Mouse (Mus musculus) erythroblast, adult 5-6 weeks (primary cell): ENCODE measurements around the gene Gm128. TPM values are rescaled to one million over a fixed set of nuclear protein-coding genes. Genes with fewer than 3 reads are reported as not detected.
A peak's percentile ranks its signal among the peaks of the same experiment; 100 is the strongest.

Source experiments
- ATAC-seq: replicated peaks from 2 replicates; pipeline ENCODE4 v1.8.0; 2016; ENCODE audit warnings: moderate number of reproducible peaks, mild to moderate bottlenecking, moderate TSS enrichment, inconsistent platforms; ENCODE audit not compliant: poor library complexity, low FRiP score, severe bottlenecking
- total RNA-seq, 2 experiments: library from RNA; stranded (forward) in 1 of 2; stranded (reverse) in 1 of 2; fragments of 150-400 nt in 1 of 2; fragments of 200-764, 138-1000 nt in 1 of 2; gene quantifications; 2 replicates each; pipeline versions ENCODE4 v1.2.3 to v1.2.4; 2015 to 2017; ENCODE audit warnings: low replicate concordance in 2 of 2

The Gm128 gene
- total RNA-seq, 2 experiments from 2014 or later = not detected

- ATAC-seq = no peak
Measured at GRCm38 (mm10) chr3:95270766-95271364, 29.5 kb upstream of the Gm128 start.

- no peak for ATAC-seq
Measured at GRCm38 (mm10) chr3:95269789-95270188, 28.4 kb upstream of the Gm128 start.

- no peak for ATAC-seq
Measured at GRCm38 (mm10) chr3:95267855-95268254, 26.5 kb upstream of the Gm128 start.

- no peak for ATAC-seq
Measured at GRCm38 (mm10) chr3:95266052-95266451, 24.7 kb upstream of the Gm128 start.

GRCm38 (mm10) chr3:95264724-95265123 is 23.3 kb upstream of the Gm128 start:
- ATAC-seq = no peak

- peak; percentile 84 for ATAC-seq
Measured at GRCm38 (mm10) chr3:95263089-95263739, 21.8 kb upstream of the Gm128 start.

- ATAC-seq = no peak
Measured at GRCm38 (mm10) chr3:95261975-95262374, 20.6 kb upstream of the Gm128 start.

- ATAC-seq = no peak
Measured at GRCm38 (mm10) chr3:95256931-95257330, 15.5 kb upstream of the Gm128 start.

GRCm38 (mm10) chr3:95250783-95251424 is 9.5 kb upstream of the Gm128 start, which contains the start of gene Bnipl:
Gene Bnipl, minus strand, starts transcription at chr3:95251193.
- no peak for ATAC-seq

- no peak for ATAC-seq
Measured at GRCm38 (mm10) chr3:95250361-95250760, 9.0 kb upstream of the Gm128 start.

- no peak for ATAC-seq
Measured at GRCm38 (mm10) chr3:95247660-95248336, 6.4 kb upstream of the Gm128 start.

GRCm38 (mm10) chr3:95246465-95247231 is 5.2 kb upstream of the Gm128 start:
- peak; percentile 82 for ATAC-seq

GRCm38 (mm10) chr3:95243086-95243485 is 1.7 kb upstream of the Gm128 start:
- no peak for ATAC-seq

GRCm38 (mm10) chr3:95240900-95241299 is 498 bp downstream of the Gm128 start:
- no peak for ATAC-seq

- no peak for ATAC-seq
Measured at GRCm38 (mm10) chr3:95239971-95240370, 1.4 kb downstream of the Gm128 start.

GRCm38 (mm10) chr3:95239022-95239421 is 2.4 kb downstream of the Gm128 start:
- ATAC-seq = no peak

- no peak for ATAC-seq
Measured at GRCm38 (mm10) chr3:95237541-95238099, 3.8 kb downstream of the Gm128 start.

- no peak for ATAC-seq
Measured at GRCm38 (mm10) chr3:95235386-95236301, 5.8 kb downstream of the Gm128 start.
